Mouse (Mus musculus): Measurements from ENCODE around the gene Rnf187.

Rnf187 gene

GRCm38 (mm10) chr11:58894456-58894855, 44.3 kb downstream of the Rnf187 start:
- DNase-seq = no peak

- no peak for DNase-seq
These were observed 48.2 kb downstream of the Rnf187 start for GRCm38 (mm10) chr11:58890511-58890910.

GRCm38 (mm10) chr11:58883756-58884155, 55.0 kb downstream of the Rnf187 start:
- DNase-seq = no peak

Data from right cerebral cortex, adult 18-20 months (tissue).